Mouse (Mus musculus) bone marrow macrophage, adult 2 months (primary cell): Measurements from ENCODE around the gene Cdkn2d.

Experiments
- CTCF ChIP-seq: IDR thresholded peaks from 2 replicates; pipeline ENCODE4 v1.5.1; 2012; ENCODE audit warnings: low read depth, mild to moderate bottlenecking, low read length, moderate library complexity
- POLR2A ChIP-seq: IDR thresholded peaks from 2 replicates; pipeline ENCODE4 v1.6.1; 2012; ENCODE audit warnings: mild to moderate bottlenecking, low read depth, low read length, borderline replicate concordance

GRCm38 (mm10) chr9:21250509-21250908, 40.7 kb downstream of the Cdkn2d start:
- TF ChIP-seq CTCF, result no peak
- TF ChIP-seq POLR2A, result no peak
